Mouse (Mus musculus): ENCODE measurements around the gene Apon.
"Not testable (repeated sequence)": the region's sequence is repeated elsewhere in the genome, so short reads cannot be mapped to it uniquely, and the experiment has no call there.

Gene Apon

GRCm38 (mm10) chr10:128278158-128278557, 24.3 kb downstream of the Apon start:
- DNase-seq, result no peak

- peak; percentile 15 to 78 for DNase-seq
Measured at GRCm38 (mm10) chr10:128280943-128281342, 27.0 kb downstream of the Apon start.

GRCm38 (mm10) chr10:128281682-128282081, 27.8 kb downstream of the Apon start:
- no peak for DNase-seq

- peak; percentile 34 to 59 for DNase-seq
Measured at GRCm38 (mm10) chr10:128282886-128283450, 29.1 kb downstream of the Apon start.

- DNase-seq, result peak; percentile 71 to 84
Measured at GRCm38 (mm10) chr10:128283604-128284579, 30.0 kb downstream of the Apon start.

- not testable (repeated sequence) for DNase-seq
Measured at GRCm38 (mm10) chr10:128290594-128290993, 36.7 kb downstream of the Apon start.

GRCm38 (mm10) chr10:128296370-128297090, 42.6 kb downstream of the Apon start:
- no peak for DNase-seq

- DNase-seq, result no peak
Measured at GRCm38 (mm10) chr10:128297221-128297620, 43.3 kb downstream of the Apon start.

- peak in 1 of 2 experiments; percentile 56 for DNase-seq
Measured at GRCm38 (mm10) chr10:128297622-128298021, 43.7 kb downstream of the Apon start.

- DNase-seq, result no peak
Measured at GRCm38 (mm10) chr10:128298243-128298642, 44.3 kb downstream of the Apon start.

GRCm38 (mm10) chr10:128298702-128299171, 44.8 kb downstream of the Apon start, which contains the start of gene Il23a:
Gene Il23a (minus strand): TSS chr10:128298752.
- DNase-seq, result no peak

GRCm38 (mm10) chr10:128302357-128302756, 48.5 kb downstream of the Apon start:
- DNase-seq, result no peak

GRCm38 (mm10) chr10:128302785-128303125, 48.9 kb downstream of the Apon start:
- peak in 1 of 2 experiments; percentile 51 for DNase-seq

GRCm38 (mm10) chr10:128303126-128304021, 49.5 kb downstream of the Apon start, which contains the start of gene Pan2:
Gene Pan2 (plus strand): TSS chr10:128303335.
- peak; percentile 99 to 100 for DNase-seq
